Mouse (Mus musculus) limb, embryonic 15.5 days (tissue): ENCODE results near the gene Mmp24. TPM values are rescaled to one million over a fixed set of nuclear protein-coding genes. Genes with fewer than 3 reads are reported as not detected.
A peak's percentile ranks its signal among the peaks of the same experiment; 100 is the strongest.

Source experiments
- ATAC-seq: fragments of 200-750 bp; cut with Nextera tagmentation; 2 replicates; pipeline ENCODE4 v1.8.0; 2017; ENCODE audit warnings: low read depth, moderate TSS enrichment; ENCODE audit not compliant: insufficient number of reproducible peaks, low FRiP score, low TSS enrichment
- H3K27ac ChIP-seq: fragments of 300-500 bp; sonication (generic); 2 replicates; pipeline ENCODE4 v1.5.1; 2015; ENCODE audit warnings: moderate library complexity, mild to moderate bottlenecking, inconsistent platforms
- H3K27me3 ChIP-seq: fragments of 300-500 bp; sonication (generic); 2 replicates; pipeline ENCODE4 v1.6.1; 2015; ENCODE audit warnings: inconsistent platforms
- H3K36me3 ChIP-seq: fragments of 300-500 bp; sonication (generic); 2 replicates; pipeline ENCODE4 v1.6.1; 2015; ENCODE audit warnings: inconsistent platforms
- H3K4me1 ChIP-seq: fragments of 300-500 bp; sonication (generic); 2 replicates; pipeline ENCODE4 v1.6.1; 2015; ENCODE audit warnings: inconsistent platforms
- H3K4me2 ChIP-seq: fragments of 300-500 bp; sonication (generic); 2 replicates; pipeline ENCODE4 v1.6.1; 2015; ENCODE audit warnings: mild to moderate bottlenecking, inconsistent platforms
- H3K4me3 ChIP-seq: fragments of 300-500 bp; sonication (generic); 2 replicates; pipeline ENCODE4 v1.5.1; 2015; ENCODE audit warnings: mild to moderate bottlenecking, inconsistent platforms
- H3K9ac ChIP-seq: fragments of 300-500 bp; sonication (generic); 2 replicates; pipeline ENCODE4 v1.6.1; 2015; ENCODE audit warnings: inconsistent platforms
- H3K9me3 ChIP-seq: fragments of 300-500 bp; sonication (generic); 2 replicates; pipeline ENCODE4 v1.6.1; 2016; ENCODE audit warnings: inconsistent platforms
- WGBS: fragments of 180-500 bp; shearing (Covaris S2); methylation state at CpG from one replicate; pipeline ENCODE4 v1.1.7; 2015; 5-methylcytosine and 5-hydroxymethylcytosine counted together
- polyA plus RNA-seq: library from polyadenylated mRNA; unstranded; fragments of >200 nt; fragmentation: Nextera tagmentation; extraction: Ambion mirVana; gene quantifications from 2 replicates; pipeline ENCODE4 v1.2.1, GENCODE M21; 2015

Gene Mmp24
- polyA plus RNA-seq, 1 experiment from 2014 or later, result 0.06 TPM

- H3K4me3 ChIP-seq, result no peak overlapping the region
- no peak overlapping the region for H3K9ac ChIP-seq
- H3K9me3 ChIP-seq, result no peaks in the 10 kb centered on the region
- H3K4me1 ChIP-seq, result peaks cover 6% of the 10 kb centered on the region
- H3K27me3 ChIP-seq, result no peaks in the 10 kb centered on the region
- ATAC-seq, result no peak
- H3K27ac ChIP-seq, result no peak overlapping the region
- H3K4me2 ChIP-seq, result no peak overlapping the region
- H3K36me3 ChIP-seq, result no peaks in the 10 kb centered on the region
- 61% methylated on average over 3 of the region's 3 CpGs for WGBS
Measured at GRCm38 (mm10) chr2:155745487-155745886, 29.7 kb upstream of the Mmp24 start.

GRCm38 (mm10) chr2:155749394-155749793 lies 25.7 kb upstream of the Mmp24 start:
- peaks cover 3% of the 10 kb centered on the region; the same call in 1 of the 2 replicates for H3K27me3 ChIP-seq
- no peak overlapping the region for H3K27ac ChIP-seq
- no peak overlapping the region for H3K4me2 ChIP-seq
- H3K36me3 ChIP-seq, result no peaks in the 10 kb centered on the region
- 88% methylated on average over 4 of the region's 4 CpGs for WGBS
- H3K9ac ChIP-seq, result no peak overlapping the region
- ATAC-seq, result no peak
- H3K4me3 ChIP-seq, result no peak overlapping the region
- peaks cover 5% of the 10 kb centered on the region for H3K4me1 ChIP-seq
- no peaks in the 10 kb centered on the region for H3K9me3 ChIP-seq

- WGBS, result 2% methylated on average over 25 of the region's 25 CpGs
- Histone ChIP-seq H3K27me3 (peaks cover 3% of the 10 kb centered on the region; the same call in 1 of the 2 replicates), H3K27ac (no peak within 1 kb of the TSS), H3K9ac (peak within 1 kb of the TSS; percentile 40; the same call in 1 of the 2 replicates), H3K4me1 (peaks cover 5% of the 10 kb centered on the region), H3K36me3 (no peaks in the 10 kb centered on the region), H3K4me3 (peak within 1 kb of the TSS; percentile 41), H3K4me2 (peak within 1 kb of the TSS; percentile 68), H3K9me3 (no peaks in the 10 kb centered on the region)
- peak; percentile 75; the same call in 1 of the 2 replicates for ATAC-seq
Measured at GRCm38 (mm10) chr2:155751014-155751786, 23.9 kb upstream of the Mmp24 start, which contains the start of gene Procr. TSS of gene Procr (plus strand) at chr2:155751117.

GRCm38 (mm10) chr2:155755746-155756145 lies 19.4 kb upstream of the Mmp24 start:
- 8% methylated on average over 1 of the region's 1 CpGs for WGBS
- H3K27me3 ChIP-seq, result peaks cover 3% of the 10 kb centered on the region; the same call in 1 of the 2 replicates
- H3K4me1 ChIP-seq, result peaks cover 5% of the 10 kb centered on the region
- H3K36me3 ChIP-seq, result no peaks in the 10 kb centered on the region
- H3K4me2 ChIP-seq, result no peak overlapping the region
- no peak for ATAC-seq
- no peaks in the 10 kb centered on the region for H3K9me3 ChIP-seq
- H3K9ac ChIP-seq, result no peak overlapping the region
- no peak overlapping the region for H3K4me3 ChIP-seq
- H3K27ac ChIP-seq, result no peak overlapping the region

- 48% methylated on average over 14 of the region's 14 CpGs for WGBS
- H3K27me3 ChIP-seq, result no peaks in the 10 kb centered on the region; the same call in 1 of the 2 replicates
- H3K4me1 ChIP-seq, result no peaks in the 10 kb centered on the region
- no peaks in the 10 kb centered on the region for H3K36me3 ChIP-seq
- no peak overlapping the region for H3K9ac ChIP-seq
- no peak for ATAC-seq
- no peak overlapping the region for H3K27ac ChIP-seq
- no peak overlapping the region for H3K4me3 ChIP-seq
- H3K9me3 ChIP-seq, result no peaks in the 10 kb centered on the region
- no peak overlapping the region for H3K4me2 ChIP-seq
Measured at GRCm38 (mm10) chr2:155756855-155757566, 18.1 kb upstream of the Mmp24 start.

GRCm38 (mm10) chr2:155764679-155765418 lies 10.3 kb upstream of the Mmp24 start:
- no peak overlapping the region for H3K27ac ChIP-seq
- ATAC-seq, result peak; percentile 52; the same call in 1 of the 2 replicates
- no peak overlapping the region for H3K4me2 ChIP-seq
- no peak overlapping the region for H3K9ac ChIP-seq
- no peak overlapping the region for H3K4me3 ChIP-seq
- H3K27me3 ChIP-seq, result no peaks in the 10 kb centered on the region; the same call in 1 of the 2 replicates
- no peaks in the 10 kb centered on the region for H3K9me3 ChIP-seq
- no peaks in the 10 kb centered on the region for H3K36me3 ChIP-seq
- 54% methylated on average over 13 of the region's 13 CpGs for WGBS
- 0 out of 2 replicates have a peak, but pooled peaks cover 2% of the 10 kb centered on the region for H3K4me1 ChIP-seq

GRCm38 (mm10) chr2:155773664-155774063 lies 1.5 kb upstream of the Mmp24 start:
- H3K9me3 ChIP-seq, result no peaks in the 10 kb centered on the region
- 60% methylated on average over 4 of the region's 4 CpGs for WGBS
- peaks cover 10% of the 10 kb centered on the region for H3K4me1 ChIP-seq
- no peak overlapping the region for H3K27ac ChIP-seq
- no peak overlapping the region for H3K4me2 ChIP-seq
- H3K27me3 ChIP-seq, result peaks cover 60% of the 10 kb centered on the region
- no peak for ATAC-seq
- H3K9ac ChIP-seq, result no peak overlapping the region
- no peaks in the 10 kb centered on the region for H3K36me3 ChIP-seq
- no peak overlapping the region for H3K4me3 ChIP-seq

- Histone ChIP-seq H3K27ac (no peak overlapping the region), H3K4me2 (no peak overlapping the region), H3K9ac (no peak overlapping the region), H3K9me3 (no peaks in the 10 kb centered on the region), H3K27me3 (peaks cover 60% of the 10 kb centered on the region), H3K4me1 (peaks cover 10% of the 10 kb centered on the region), H3K4me3 (peak overlapping the region; percentile 54), H3K36me3 (no peaks in the 10 kb centered on the region)
- ATAC-seq, result no peak
- WGBS, result 50% methylated on average over 11 of the region's 11 CpGs
Measured at GRCm38 (mm10) chr2:155774261-155774926, 748 bp upstream of the Mmp24 start.

- peak; percentile 40; the same call in 1 of the 2 replicates for ATAC-seq
- Histone ChIP-seq H3K36me3 (no peaks in the 10 kb centered on the region), H3K4me2 (peak overlapping the region; percentile 95), H3K9ac (no peak overlapping the region), H3K9me3 (no peaks in the 10 kb centered on the region), H3K4me1 (peaks cover 10% of the 10 kb centered on the region), H3K27me3 (peaks cover 60% of the 10 kb centered on the region), H3K4me3 (peak overlapping the region; percentile 54), H3K27ac (no peak overlapping the region)
- 2% methylated on average over 43 of the region's 44 CpGs for WGBS
Measured at GRCm38 (mm10) chr2:155775685-155776263, 632 bp downstream of the Mmp24 start.

GRCm38 (mm10) chr2:155776824-155777687 lies 1.9 kb downstream of the Mmp24 start:
- Histone ChIP-seq H3K4me1 (peaks cover 10% of the 10 kb centered on the region), H3K9me3 (no peaks in the 10 kb centered on the region), H3K27ac (no peak overlapping the region), H3K4me2 (no peak overlapping the region), H3K27me3 (peaks cover 60% of the 10 kb centered on the region), H3K9ac (no peak overlapping the region), H3K36me3 (no peaks in the 10 kb centered on the region), H3K4me3 (no peak overlapping the region)
- 62% methylated on average over 10 of the region's 10 CpGs for WGBS
- ATAC-seq, result no peak
